Mouse (Mus musculus) lung, postnatal 36 days (tissue): ENCODE data around the gene Prkn.

Experiments
- DNase-seq: peaks from one replicate; pipeline ENCODE4 v3.0.0; 2022; ENCODE audit warnings: mixed read lengths

Prkn gene

GRCm38 (mm10) chr17:11023371-11023770, 183.2 kb downstream of the Prkn start:
- no peak for DNase-seq

DNA sequence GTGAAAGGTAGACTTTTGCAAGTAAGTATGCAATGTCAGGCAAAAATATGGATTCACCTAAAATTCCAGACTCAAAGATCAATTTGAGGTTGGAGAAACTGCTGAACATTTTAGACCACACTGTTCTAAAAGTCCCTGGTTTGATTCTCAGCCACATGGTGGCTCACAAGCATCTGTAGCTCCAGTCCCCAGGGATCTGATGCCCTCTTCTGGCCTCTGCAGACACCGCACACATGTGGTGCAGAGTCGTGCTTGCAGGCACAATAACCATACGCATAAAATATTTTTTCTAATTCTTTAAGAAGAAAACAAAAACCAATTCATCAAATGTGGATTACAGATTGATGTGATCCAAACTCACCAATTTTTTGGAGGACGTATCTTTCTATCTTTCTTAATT, 189.2 kb downstream of the Prkn start:
- DNase-seq, result no peak

DNA sequence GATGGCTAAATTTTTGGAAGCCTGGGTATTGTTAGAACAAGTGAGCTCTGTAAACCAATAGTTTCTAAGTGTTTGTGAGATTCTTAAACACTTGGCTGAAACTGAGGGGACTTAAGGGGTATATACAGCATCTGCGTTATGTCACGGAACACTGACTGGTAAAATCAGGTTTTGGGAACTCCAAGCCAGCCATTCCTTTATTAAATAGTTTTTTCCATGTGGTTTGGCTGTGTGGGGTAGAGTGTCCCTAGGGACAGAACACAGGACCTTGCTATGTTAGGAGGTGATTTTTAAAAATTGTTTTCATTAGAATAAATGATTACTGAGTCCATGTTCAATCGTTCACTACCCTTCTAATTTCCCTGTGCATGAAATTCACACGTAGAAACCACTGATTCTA, 190.8 kb downstream of the Prkn start:
- DNase-seq, result no peak

GRCm38 (mm10) chr17:11032366-11032765, 192.2 kb downstream of the Prkn start:
- DNase-seq, result no peak

DNA sequence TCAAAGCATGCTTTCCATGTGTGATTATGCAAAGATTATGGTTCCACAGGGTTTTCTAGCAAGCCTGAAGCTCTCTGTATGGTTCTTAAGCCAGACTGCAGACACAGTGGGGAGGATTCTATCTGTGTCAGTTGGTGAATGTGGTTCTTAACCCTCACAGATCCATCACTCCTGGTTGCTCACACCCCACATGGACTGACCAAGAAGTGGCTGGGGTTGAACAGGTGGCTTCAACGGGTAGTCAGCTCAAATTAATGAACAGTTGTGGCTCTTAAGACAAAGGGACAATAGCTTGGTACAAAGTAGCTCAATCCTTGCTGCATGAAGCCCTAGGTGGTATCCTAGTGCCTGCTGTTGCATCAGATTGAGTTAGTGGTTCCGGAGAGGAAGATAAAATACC, 193.4 kb downstream of the Prkn start:
- DNase-seq, result no peak

- DNase-seq, result peak; percentile 67
Measured at GRCm38 (mm10) chr17:11038272-11038671, 198.1 kb downstream of the Prkn start.

- no peak for DNase-seq
Measured at GRCm38 (mm10) chr17:11058986-11059385, 218.8 kb downstream of the Prkn start.

DNA sequence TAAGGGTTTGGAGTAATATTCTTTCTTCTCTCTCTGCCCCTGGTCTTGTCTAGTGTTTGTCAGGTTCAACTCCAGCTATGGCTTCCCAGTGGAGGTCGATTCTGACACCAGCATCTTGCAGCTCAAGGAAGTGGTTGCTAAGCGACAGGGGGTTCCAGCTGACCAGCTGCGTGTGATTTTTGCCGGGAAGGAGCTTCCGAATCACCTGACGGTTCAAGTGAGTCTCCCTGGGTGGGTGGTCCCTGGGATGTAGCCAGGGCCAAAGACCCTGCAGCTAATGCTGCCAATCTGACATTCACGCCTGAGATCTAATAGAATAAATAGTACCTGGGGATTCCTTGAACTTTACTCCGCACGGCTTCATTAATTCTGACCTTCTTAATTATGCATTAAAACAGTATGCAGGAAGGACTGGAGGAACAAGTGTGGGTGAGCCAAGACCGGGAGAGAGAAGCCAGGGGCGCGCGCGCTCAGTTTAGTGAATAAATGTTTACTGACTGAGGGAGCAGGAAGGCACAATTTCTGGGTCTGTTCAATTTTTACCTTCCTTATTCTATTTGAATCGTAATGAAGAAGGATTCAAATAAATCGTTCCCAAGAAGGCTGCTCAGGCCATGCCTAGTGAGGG, 227.0 kb downstream of the Prkn start:
- DNase-seq, result no peak

DNA sequence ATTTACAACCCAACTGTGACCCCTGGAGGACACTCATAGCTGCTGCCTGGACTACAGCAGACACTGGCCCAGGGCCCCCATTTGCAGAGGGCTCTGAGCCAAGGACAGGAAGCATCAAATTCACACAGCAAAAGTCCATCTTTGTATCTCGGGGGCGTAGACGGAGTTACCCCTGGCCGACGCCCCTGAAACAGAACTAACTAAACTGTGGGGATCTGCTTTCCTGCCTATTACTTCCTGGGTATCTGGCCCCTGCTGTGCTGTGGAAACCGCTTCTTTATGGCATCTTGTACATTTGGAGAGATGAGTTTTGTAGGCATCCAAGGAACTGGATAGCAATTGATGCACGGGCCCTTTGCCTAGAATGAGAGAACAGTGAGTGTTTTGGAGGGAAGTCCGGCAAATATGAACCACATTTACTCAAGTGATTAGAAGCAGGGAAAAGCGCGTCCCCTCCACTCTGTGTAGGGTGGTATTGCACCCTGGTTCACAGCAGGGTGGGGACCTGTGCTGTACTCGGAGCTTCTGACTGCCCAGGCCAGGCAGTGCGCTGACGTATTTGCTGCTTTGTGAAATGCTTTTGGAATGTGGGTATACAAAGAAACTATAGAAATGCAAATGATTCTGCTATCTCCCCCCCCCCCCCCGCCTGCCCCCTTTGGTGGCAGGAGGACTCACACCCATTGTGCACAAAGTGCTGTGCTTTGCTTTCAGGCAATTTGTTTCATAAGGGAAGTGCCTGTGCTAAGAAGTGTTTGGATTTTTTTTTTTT, 227.7 kb downstream of the Prkn start:
- peak; percentile 58 for DNase-seq

DNA sequence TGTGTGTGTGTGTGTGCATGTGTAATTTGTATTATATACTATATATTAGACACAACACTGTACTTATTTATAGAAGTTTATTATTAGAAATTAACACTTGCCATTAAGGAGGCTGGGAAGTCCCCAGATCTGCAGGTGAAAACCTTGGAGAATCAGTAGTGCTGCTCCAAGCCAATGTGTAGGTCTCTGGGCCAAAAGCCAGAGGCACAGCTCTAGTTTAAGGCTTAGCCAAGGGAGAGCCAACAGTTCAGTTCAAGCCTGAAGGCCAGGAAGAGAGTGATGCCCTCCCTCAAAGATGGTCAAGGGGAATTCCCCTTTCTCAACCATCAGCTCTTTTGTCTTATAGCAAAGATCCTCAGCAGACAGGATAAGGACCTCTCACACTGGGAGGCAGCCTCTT, 230.8 kb downstream of the Prkn start:
- no peak for DNase-seq

DNA sequence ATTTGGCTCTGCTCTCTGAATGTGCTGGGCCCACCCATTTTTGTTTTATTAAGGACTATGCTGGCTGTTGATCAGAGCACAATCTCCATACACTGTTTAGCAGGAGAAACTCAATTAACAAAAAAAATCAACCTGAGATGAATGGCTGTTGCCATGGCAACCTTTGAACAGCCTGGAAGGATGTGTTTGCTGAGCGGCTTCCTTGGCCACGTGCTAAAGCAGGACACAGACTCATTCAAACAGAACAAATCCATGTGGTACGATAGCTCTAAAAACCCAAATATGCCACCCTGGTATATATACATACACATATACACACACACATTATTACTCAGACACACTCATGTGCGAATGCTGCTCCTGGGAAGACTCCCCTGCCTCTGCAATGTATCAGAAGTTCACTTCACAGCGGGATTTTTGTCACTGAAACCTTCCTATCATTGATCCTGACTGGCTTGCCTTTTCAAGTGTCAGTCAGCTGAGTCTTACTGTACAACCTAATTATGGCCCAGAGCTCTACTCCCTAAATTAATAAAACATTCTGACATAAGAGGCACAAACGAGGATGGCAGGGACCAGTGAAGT, 236.2 kb downstream of the Prkn start:
- no peak for DNase-seq

- no peak for DNase-seq
Measured at GRCm38 (mm10) chr17:11086492-11086891, 246.3 kb downstream of the Prkn start.

- DNase-seq, result peak; percentile 18
Measured at GRCm38 (mm10) chr17:11087088-11087487, 246.9 kb downstream of the Prkn start.

DNA sequence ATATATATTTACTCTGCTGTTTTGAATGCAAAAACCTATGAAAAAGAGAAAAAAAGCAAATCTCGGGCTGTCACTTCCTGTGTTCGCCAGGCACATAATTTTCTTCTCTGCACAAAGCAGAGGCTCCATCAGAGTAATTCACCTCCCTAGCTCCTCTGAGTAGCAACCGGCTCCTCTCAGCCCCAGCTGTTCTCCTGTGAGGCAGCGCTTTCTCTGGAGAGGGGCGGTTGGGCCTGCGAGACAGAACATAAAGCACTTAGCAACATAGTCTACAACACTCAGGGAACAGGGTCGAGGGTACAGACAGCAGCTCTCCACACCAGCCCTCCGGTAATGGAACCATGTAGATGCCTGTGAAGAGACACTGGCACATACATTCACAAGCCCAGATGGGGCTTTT, 247.6 kb downstream of the Prkn start:
- no peak for DNase-seq

- no peak for DNase-seq
Measured at GRCm38 (mm10) chr17:11089361-11089760, 249.2 kb downstream of the Prkn start.

- peak; percentile 21 for DNase-seq
Measured at GRCm38 (mm10) chr17:11092900-11093299, 252.7 kb downstream of the Prkn start.

DNA sequence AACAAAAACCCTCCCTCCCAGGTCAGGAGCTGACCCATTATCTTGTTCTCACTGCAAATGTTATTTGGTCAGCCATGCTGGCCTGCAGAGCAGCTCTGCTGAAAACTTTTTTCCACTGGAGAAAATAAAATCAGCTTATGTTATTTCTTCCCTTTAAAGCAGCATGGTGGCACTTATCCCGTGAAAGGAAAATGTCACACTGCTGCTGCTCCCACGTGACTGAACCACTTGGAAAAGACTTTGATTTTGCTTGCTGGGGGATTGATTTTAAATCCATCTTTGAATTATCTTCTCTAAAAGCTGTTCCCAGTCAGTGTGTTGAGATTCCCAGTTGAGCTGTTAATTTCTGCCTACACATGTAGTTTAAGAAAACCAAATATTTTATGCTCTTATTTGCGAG, 253.1 kb downstream of the Prkn start:
- no peak for DNase-seq

DNA sequence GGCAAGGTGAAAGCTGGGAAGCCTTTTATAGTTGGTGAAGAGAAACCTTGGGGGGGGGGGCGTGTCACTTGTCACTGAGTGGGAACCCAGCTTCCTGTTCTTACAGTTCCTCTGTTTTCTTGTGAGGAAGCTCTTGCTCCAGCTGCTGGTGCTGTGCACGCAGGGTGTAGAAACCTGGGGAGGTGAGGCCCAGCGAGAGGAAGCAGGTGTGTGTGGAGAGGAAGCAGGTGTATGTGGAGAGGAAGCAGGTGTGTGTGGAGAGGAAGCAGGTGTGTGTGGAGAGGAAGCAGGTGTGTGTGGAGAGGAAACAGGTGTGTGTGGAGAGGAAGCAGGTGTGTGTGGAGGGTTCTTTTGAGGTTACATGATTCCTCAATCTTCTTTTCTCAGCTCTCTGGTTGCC, 266.8 kb downstream of the Prkn start:
- no peak for DNase-seq

- no peak for DNase-seq
Measured at GRCm38 (mm10) chr17:11107916-11108315, 267.7 kb downstream of the Prkn start.

DNA sequence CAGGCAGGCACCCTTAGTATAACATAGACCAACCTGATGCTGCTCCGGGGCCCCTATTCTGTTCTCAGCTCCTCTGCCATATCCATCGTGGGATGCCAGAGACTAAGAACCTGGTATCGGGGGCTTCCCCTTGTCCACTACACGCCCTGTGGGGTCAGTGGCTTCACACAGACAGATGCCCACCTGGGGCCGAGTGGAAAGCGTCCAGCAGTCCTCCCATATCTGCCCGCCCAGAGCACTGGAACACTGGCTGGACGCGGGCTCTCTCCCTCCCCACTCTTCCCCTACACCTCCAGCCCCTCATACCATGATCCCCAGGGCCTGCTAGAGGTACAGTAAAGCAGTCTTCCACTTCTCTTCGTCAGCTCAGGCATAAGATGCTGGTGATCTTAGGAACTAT, 277.3 kb downstream of the Prkn start:
- DNase-seq, result no peak

GRCm38 (mm10) chr17:11124048-11124447, 283.9 kb downstream of the Prkn start:
- DNase-seq, result no peak

GRCm38 (mm10) chr17:11127217-11127616, 287.0 kb downstream of the Prkn start:
- no peak for DNase-seq

DNA sequence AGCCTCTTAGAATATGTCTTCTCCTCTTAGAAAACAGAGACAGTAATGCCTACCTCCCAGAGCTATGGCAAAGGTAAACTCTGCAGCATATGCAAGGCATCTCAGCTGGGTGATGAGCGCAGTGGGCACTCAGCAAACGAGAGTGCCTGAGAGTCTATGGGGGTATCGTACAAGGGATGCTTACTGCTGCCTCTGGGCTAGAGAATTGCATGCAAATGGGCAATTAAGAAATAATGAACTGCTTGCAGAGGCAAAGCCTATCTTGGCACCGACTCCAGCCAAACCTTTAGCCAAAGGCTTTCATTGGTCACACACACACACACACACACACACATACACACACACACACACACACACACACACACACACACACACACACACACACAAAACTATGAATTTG, 290.7 kb downstream of the Prkn start:
- no peak for DNase-seq

DNA sequence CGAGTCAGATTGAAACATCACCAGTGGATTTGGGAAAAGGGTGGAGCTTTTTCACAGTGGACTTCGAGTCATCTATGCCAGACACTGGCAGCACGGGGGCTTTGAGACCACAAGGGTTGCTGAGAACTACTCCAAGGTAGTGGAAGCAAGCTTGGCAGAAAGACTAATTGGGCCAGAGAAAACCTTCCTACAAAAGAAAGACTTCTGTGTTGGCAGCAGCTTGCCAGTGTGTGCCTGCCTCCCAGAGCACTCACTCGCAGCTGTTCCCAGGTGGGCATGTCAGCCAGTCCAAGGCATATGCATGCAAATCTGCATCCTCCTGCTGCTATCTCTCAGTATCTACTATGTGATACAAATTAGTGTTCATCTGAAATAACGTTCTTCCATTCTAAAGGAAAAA, 302.1 kb downstream of the Prkn start:
- DNase-seq, result no peak
